Mouse (Mus musculus) bone marrow macrophage, adult 2 months (primary cell): Measurements from ENCODE around the gene Fbxl2.

Experiments used
- CTCF ChIP-seq: IDR thresholded peaks from 2 replicates; pipeline ENCODE4 v1.5.1; 2012; ENCODE audit warnings: low read depth, mild to moderate bottlenecking, low read length, moderate library complexity
- POLR2A ChIP-seq: IDR thresholded peaks from 2 replicates; pipeline ENCODE4 v1.6.1; 2012; ENCODE audit warnings: mild to moderate bottlenecking, low read depth, low read length, borderline replicate concordance

DNA sequence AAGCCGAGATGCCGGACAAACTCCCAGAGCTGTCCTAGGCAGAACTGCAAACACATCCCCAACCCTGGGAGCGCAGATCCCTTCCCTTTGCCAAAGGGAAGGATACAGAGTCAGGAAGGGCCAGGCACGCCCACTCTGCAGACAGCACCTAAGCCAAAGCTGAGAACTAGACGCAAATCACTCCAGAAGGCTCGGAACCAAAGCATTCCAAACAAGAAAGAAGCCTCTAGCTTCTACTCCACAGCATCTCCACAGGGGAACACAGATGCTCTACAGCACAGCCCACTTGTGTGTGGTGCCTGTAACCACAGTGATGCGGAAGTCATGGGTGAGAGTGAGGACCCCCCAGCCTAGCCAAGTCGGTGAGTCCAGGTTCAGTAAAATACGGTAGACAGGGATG lies 20.8 kb downstream of the Fbxl2 start:
- TF ChIP-seq POLR2A, result no peak
- no peak for TF ChIP-seq CTCF
